Mouse (Mus musculus) intestine, embryonic 16.5 days (tissue): ENCODE results near the gene Eme2. TPM values are rescaled to one million over a fixed set of nuclear protein-coding genes. Genes with fewer than 3 reads are reported as not detected.

Experiments used
- ATAC-seq: fragments of 200-750 bp; cut with Nextera tagmentation; 2 replicates; pipeline ENCODE4 v1.8.0; 2017; ENCODE audit warnings: moderate TSS enrichment, moderate library complexity
- H3K27ac ChIP-seq: fragments of 300-500 bp; sonication (generic); 2 replicates; pipeline ENCODE4 v1.5.1; 2014; ENCODE audit warnings: mild to moderate bottlenecking, low read length
- H3K27me3 ChIP-seq: fragments of 300-500 bp; sonication (generic); replicated peaks from 2 replicates; pipeline ENCODE4 v1.6.1; 2014; ENCODE audit warnings: low read length, control low read depth, mixed read lengths; ENCODE audit not compliant: control insufficient read depth, insufficient read depth
- H3K36me3 ChIP-seq: fragments of 300-500 bp; sonication (generic); 2 replicates; pipeline ENCODE4 v1.6.1; 2014; ENCODE audit warnings: low read length, control low read depth; ENCODE audit not compliant: control insufficient read depth, insufficient read depth
- H3K4me1 ChIP-seq: fragments of 300-500 bp; sonication (generic); 2 replicates; pipeline ENCODE4 v1.6.1; 2014; ENCODE audit warnings: low read length, control low read depth, mixed read lengths; ENCODE audit not compliant: control insufficient read depth, insufficient read depth
- H3K4me2 ChIP-seq: fragments of 300-500 bp; sonication (generic); 2 replicates; pipeline ENCODE4 v1.6.1; 2014; ENCODE audit warnings: low read depth, low read length, control low read depth
- H3K4me3 ChIP-seq: fragments of 300-500 bp; sonication (generic); 2 replicates; pipeline ENCODE4 v1.5.1; 2014; ENCODE audit warnings: mild to moderate bottlenecking, low read length
- H3K9ac ChIP-seq: fragments of 300-500 bp; sonication (generic); 2 replicates; pipeline ENCODE4 v1.6.1; 2014; ENCODE audit warnings: low read depth, low read length
- H3K9me3 ChIP-seq: fragments of 300-500 bp; sonication (generic); 2 replicates; pipeline ENCODE4 v1.6.1; 2016; ENCODE audit warnings: low read length, control low read depth; ENCODE audit not compliant: control insufficient read depth
- WGBS: fragments of 180-500 bp; shearing (Covaris S2); extraction: QIAGEN DNeasy Blood & Tissue Kit; methylation state at CpG from one replicate; pipeline ENCODE4 v1.1.7; 2014; 5-methylcytosine and 5-hydroxymethylcytosine counted together
- polyA plus RNA-seq: library from polyadenylated mRNA; unstranded; fragments of >200 nt; fragmentation: Nextera tagmentation; extraction: Ambion mirVana; gene quantifications from 2 replicates; pipeline ENCODE4 v1.2.1, GENCODE M21; 2015

Gene Eme2
- polyA plus RNA-seq, 1 experiment from 2014 or later: 33.0 TPM

- Histone ChIP-seq H3K4me3 (peak within 1 kb of the TSS; percentile 98), H3K27me3 (no peaks in the 10 kb centered on the region; the same call in 1 of the 2 replicates), H3K36me3 (peaks cover 3% of the 10 kb centered on the region; the same call in 1 of the 2 replicates), H3K9ac (peak within 1 kb of the TSS; percentile 92), H3K9me3 (no peaks in the 10 kb centered on the region), H3K4me2 (peak within 1 kb of the TSS; percentile 84), H3K4me1 (peaks cover 14% of the 10 kb centered on the region), H3K27ac (peak within 1 kb of the TSS; percentile 97)
- WGBS: under 1% methylated on average over 58 of the region's 58 CpGs
- peak; percentile 98 for ATAC-seq
These were observed 44.7 kb downstream of the Eme2 start, which contains the start of gene Fahd1 for GRCm38 (mm10) chr17:24850065-24850772. Fahd1 (minus strand) TSS chr17:24850364.

DNA sequence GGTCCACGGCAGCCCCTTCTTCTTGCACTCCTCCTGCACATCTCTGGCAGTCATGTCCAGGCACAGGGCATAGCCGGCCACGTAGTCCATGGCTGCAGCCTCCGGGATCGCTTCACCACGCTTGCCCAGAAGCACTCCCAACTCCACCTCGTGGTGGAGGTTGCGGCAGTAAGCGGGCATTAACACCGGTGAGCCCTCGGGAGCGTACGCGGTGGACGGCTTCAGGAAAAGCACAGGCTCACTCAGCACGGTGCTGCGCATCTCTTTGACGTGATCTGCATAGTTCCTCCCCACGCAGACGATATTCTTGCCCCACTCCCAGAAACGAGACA is 45.2 kb downstream of the Eme2 start:
- peaks cover 14% of the 10 kb centered on the region for H3K4me1 ChIP-seq
- peaks cover 3% of the 10 kb centered on the region; the same call in 1 of the 2 replicates for H3K36me3 ChIP-seq
- under 1% methylated on average over 21 of the region's 21 CpGs for WGBS
- H3K9ac ChIP-seq: peak overlapping the region; percentile 92
- ATAC-seq: peak; percentile 50; the same call in 1 of the 2 replicates
- H3K9me3 ChIP-seq: no peaks in the 10 kb centered on the region
- peak overlapping the region; percentile 97 for H3K27ac ChIP-seq
- no peaks in the 10 kb centered on the region; the same call in 1 of the 2 replicates for H3K27me3 ChIP-seq
- peak overlapping the region; percentile 98 for H3K4me3 ChIP-seq
- H3K4me2 ChIP-seq: peak overlapping the region; percentile 72

DNA sequence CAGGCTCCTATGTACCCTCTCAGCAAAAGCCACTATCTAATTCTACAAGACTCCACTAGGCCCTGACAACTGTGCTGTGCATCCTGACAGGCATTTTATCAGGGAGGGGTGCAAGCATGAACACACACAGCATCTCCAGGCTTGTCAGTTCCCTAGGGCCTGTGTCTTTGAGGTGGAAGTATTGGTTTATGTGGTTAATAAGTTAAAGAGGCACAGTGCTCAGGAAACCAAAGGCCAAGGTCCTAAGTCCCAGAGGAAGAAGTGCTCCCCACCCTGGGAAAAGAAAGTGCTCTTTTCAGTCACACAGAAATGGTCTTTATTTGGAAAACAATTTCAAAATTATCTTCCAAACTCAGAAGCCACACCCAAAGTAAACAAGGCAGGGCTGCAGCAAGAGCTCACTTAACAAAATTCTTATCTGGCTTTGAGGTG is 46.3 kb downstream of the Eme2 start:
- H3K4me3 ChIP-seq: peak overlapping the region; percentile 42
- peak overlapping the region; percentile 72 for H3K27ac ChIP-seq
- H3K4me2 ChIP-seq: peak overlapping the region; percentile 56
- H3K9me3 ChIP-seq: no peaks in the 10 kb centered on the region
- H3K36me3 ChIP-seq: peaks cover 3% of the 10 kb centered on the region; the same call in 1 of the 2 replicates
- H3K27me3 ChIP-seq: no peaks in the 10 kb centered on the region; the same call in 1 of the 2 replicates
- peak overlapping the region; percentile 39; the same call in 1 of the 2 replicates for H3K9ac ChIP-seq
- peak; percentile 7; the same call in 1 of the 2 replicates for ATAC-seq
- peaks cover 14% of the 10 kb centered on the region for H3K4me1 ChIP-seq

DNA sequence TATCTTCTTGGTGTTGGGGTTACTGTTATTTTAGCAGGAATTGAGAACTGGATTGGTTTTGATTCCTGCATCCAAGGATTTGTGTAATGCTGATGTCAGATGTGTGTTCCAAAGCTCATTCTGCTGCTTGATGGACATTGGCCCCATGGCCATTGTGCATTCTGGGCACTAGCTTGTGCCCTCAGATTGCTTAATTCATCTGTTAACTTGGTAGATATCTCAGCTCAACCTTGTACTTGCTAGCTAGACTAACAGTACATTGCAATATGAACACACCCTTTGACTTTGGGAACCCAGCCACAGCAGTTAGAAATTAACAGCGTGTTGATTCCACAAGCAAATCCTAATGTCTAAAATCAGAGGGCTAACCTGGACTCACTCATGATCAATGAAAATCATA is 47.5 kb downstream of the Eme2 start:
- Histone ChIP-seq H3K27me3 (no peaks in the 10 kb centered on the region; the same call in 1 of the 2 replicates), H3K4me2 (no peak overlapping the region), H3K9me3 (no peaks in the 10 kb centered on the region), H3K9ac (no peak overlapping the region), H3K27ac (no peak overlapping the region), H3K36me3 (no peaks in the 10 kb centered on the region), H3K4me1 (peaks cover 14% of the 10 kb centered on the region), H3K4me3 (no peak overlapping the region)
- no peak for ATAC-seq
- 78% methylated on average over 1 of the region's 1 CpGs for WGBS

- Histone ChIP-seq H3K36me3 (no peaks in the 10 kb centered on the region), H3K27ac (peak overlapping the region; percentile 75), H3K9ac (peak overlapping the region; percentile 7; the same call in 1 of the 2 replicates), H3K4me2 (peak overlapping the region; percentile 20), H3K4me3 (no peak overlapping the region), H3K27me3 (no peaks in the 10 kb centered on the region), H3K9me3 (no peaks in the 10 kb centered on the region), H3K4me1 (peaks cover 5% of the 10 kb centered on the region; the same call in 1 of the 2 replicates)
- 37% methylated on average over 9 of the region's 9 CpGs for WGBS
- ATAC-seq: peak; percentile 75
These were observed 50.4 kb downstream of the Eme2 start for GRCm38 (mm10) chr17:24844525-24844924.

DNA sequence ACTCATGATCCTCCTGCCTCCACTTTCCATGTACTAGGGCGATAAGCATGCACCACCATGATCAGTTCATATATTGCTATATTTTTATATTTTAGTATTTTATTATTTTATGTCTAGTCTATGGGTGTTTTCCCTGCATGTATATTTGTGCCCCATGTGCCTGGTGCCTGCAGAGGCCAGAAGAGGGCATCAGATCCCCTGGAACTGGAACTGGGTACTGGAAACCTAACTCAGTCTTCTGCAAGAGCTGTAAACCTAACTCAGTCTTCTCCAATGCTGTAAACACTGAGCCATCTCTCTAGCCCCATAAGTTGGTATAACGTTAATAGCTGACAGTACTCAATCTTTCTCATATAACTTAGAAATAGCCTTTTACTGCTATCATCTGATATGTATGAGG is 52.3 kb downstream of the Eme2 start:
- Histone ChIP-seq H3K27me3 (no peaks in the 10 kb centered on the region), H3K4me3 (no peak overlapping the region), H3K4me1 (no peaks in the 10 kb centered on the region), H3K9me3 (no peaks in the 10 kb centered on the region), H3K27ac (no peak overlapping the region), H3K4me2 (no peak overlapping the region), H3K36me3 (no peaks in the 10 kb centered on the region), H3K9ac (no peak overlapping the region)
- 66% methylated on average over 2 of the region's 2 CpGs for WGBS
- no peak for ATAC-seq

DNA sequence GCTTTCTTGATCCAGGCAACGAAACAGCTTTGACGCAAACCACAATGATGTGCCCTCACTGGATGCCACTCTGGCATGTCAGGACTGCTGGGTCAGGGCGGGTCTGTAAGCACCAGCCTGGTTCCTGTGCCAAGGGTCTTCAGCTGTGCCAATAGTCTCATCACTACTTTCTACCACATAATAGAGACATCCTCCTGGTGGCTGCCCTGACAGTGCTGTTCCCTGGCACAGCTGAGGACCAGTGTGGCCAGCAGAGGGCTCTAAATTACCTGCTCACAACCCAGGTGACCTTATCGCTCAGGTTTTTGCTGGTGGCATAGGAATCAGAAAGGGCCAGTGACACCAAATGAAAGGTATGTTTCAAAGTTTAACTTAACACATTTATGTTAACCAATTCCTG is 53.8 kb downstream of the Eme2 start:
- H3K4me3 ChIP-seq: no peak overlapping the region
- peak; percentile 34; the same call in 1 of the 2 replicates for ATAC-seq
- H3K9me3 ChIP-seq: no peaks in the 10 kb centered on the region
- no peaks in the 10 kb centered on the region for H3K27me3 ChIP-seq
- H3K27ac ChIP-seq: no peak overlapping the region
- H3K36me3 ChIP-seq: no peaks in the 10 kb centered on the region
- no peak overlapping the region for H3K4me2 ChIP-seq
- H3K9ac ChIP-seq: no peak overlapping the region
- no peaks in the 10 kb centered on the region for H3K4me1 ChIP-seq
- WGBS: 51% methylated on average over 4 of the region's 4 CpGs

GRCm38 (mm10) chr17:24840341-24840740 is 54.5 kb downstream of the Eme2 start:
- no peaks in the 10 kb centered on the region for H3K4me1 ChIP-seq
- H3K4me2 ChIP-seq: no peak overlapping the region
- no peaks in the 10 kb centered on the region for H3K9me3 ChIP-seq
- H3K9ac ChIP-seq: no peak overlapping the region
- no peaks in the 10 kb centered on the region for H3K36me3 ChIP-seq
- 38% methylated on average over 5 of the region's 5 CpGs for WGBS
- no peak overlapping the region for H3K27ac ChIP-seq
- ATAC-seq: no peak
- H3K27me3 ChIP-seq: no peaks in the 10 kb centered on the region; the same call in 1 of the 2 replicates
- H3K4me3 ChIP-seq: no peak overlapping the region

- H3K4me1 ChIP-seq: no peaks in the 10 kb centered on the region
- H3K4me2 ChIP-seq: no peak within 1 kb of the TSS
- 65% methylated on average over 8 of the region's 8 CpGs for WGBS
- H3K27me3 ChIP-seq: no peaks in the 10 kb centered on the region; the same call in 1 of the 2 replicates
- no peak within 1 kb of the TSS for H3K27ac ChIP-seq
- H3K36me3 ChIP-seq: no peaks in the 10 kb centered on the region
- no peak for ATAC-seq
- no peaks in the 10 kb centered on the region for H3K9me3 ChIP-seq
- H3K4me3 ChIP-seq: no peak within 1 kb of the TSS
- H3K9ac ChIP-seq: no peak within 1 kb of the TSS
These were observed 55.0 kb downstream of the Eme2 start, which contains the start of gene Hagh for GRCm38 (mm10) chr17:24839842-24840241. Hagh (plus strand) TSS chr17:24840143.
